Mouse (Mus musculus) kidney, adult 18-20 months (tissue): ENCODE data around the gene Ung.

Experiments
- DNase-seq: peaks from one replicate; pipeline ENCODE4 v3.0.0; 2021

Ung gene

DNA sequence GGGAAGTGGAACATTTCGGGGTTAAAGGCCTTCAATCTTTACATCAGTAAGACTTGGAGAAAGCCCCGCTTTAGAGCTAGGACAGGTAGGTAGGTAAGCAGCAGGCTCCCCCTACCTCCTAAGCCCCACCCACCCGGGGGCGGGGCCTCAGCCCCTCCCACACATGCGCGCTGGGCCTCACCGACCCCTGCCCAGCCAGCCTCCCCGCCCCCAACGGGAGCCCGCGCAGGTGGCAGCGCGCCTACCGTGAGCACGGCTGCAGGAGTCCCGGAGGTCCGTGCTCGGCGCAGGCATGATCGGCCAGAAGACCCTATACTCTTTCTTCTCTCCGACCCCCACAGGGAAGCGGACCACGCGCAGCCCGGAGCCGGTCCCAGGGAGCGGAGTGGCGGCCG lies at the start of gene Ung:
Gene Ung (plus strand): TSS at position 176 of the 395 bp plus-strand sequence.
- DNase-seq = no peak

- no peak for DNase-seq
Observed at GRCm38 (mm10) chr5:114085501-114085900, 44.7 kb upstream of the Ung start.

DNA sequence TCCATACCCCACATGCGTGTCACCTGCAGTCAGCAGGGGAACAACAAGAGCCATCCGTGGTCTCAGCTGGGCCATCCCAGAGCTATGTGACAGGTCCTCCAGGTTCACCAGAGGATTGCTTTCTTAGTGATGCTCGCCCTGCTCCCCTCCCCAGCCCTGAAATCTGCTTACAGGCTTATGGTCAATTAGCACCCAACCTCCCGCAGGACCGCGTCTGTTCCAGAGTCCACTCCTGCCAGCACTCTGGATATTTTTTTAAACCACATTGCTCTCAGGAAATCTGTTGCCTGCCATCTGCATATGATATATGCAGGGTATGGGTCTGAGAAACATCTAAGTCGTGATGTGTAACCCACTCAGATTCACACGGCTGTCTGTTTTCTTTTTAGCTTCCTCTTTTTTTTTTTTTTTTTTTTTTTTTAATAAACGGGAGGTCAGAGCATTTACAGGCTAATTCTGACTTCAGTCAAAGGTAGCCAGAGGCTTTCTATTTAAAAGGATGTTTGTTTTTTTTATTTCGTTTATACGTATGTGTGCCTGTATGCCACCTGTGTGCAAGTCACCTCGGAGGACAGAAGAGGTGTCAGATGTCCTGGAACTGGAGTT lies 42.2 kb upstream of the Ung start:
- no peak for DNase-seq

DNA sequence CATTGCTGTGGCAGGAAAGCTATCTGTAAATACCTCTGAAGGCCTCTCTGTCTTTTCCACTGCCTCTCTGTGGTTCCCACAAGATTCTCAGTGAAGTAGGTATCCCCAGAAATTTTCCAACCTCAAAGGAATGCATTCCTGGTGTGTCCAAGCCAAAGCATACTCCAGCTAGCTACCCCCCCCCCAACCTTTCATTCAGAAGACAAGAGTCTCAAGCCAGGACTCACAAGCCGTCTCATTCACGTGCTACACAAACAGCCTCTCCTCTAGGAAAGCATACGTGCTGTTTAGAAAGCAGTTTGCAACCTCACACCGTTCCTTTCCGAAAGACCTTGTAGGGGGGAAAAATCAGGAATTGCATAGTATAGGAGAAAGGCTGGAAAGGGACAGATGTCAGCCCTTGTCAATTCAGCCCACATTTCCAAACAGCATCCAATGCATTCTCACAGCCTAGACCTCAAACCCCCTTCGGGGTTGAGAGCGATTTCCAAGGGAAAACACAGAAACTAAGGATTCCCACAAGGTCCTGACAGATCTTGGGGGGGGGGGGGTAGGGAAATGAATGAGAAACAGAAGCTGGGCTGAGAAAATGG lies 39.7 kb upstream of the Ung start:
- no peak for DNase-seq

GRCm38 (mm10) chr5:114091057-114091807 lies 39.0 kb upstream of the Ung start, which contains the start of gene Svop:
Svop (minus strand) TSS chr5:114091570.
- peak; percentile 72 for DNase-seq

GRCm38 (mm10) chr5:114099709-114100389 lies 30.3 kb upstream of the Ung start:
- peak; percentile 94 for DNase-seq

DNA sequence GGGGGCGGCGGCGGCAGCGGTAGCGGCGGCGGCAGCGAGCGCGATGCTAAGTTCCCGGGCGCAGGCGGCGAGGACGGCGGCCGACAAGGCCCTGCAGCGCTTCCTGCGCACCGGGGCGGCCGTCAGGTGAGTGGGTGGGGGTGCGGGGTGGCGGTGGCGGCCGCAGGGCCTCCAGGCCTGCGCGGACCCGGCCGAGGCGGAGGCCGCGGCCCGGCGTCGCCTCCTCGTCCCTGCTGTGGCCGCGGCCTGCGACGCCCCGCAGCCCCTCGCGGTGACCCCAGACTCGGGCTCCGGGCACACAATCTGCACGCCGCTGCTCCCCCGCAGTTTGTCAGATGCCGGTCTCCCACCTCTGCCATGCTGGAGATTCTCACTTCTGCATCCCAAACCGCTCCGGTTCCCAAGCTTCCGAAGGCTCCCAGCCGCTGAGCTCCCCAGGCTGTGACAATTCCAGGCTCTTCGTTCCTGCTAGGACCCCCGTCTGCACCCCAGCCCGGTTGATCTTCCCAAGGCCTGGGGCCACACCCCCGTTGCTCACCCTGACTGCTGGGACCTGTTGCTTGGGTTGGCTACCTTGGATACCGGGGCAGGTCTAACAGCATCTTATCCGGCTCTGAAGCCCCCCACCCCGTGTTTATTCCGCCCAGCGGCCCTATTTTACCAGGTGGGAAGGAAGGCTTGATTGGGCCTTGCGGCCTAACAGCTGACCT lies 29.6 kb upstream of the Ung start:
- DNase-seq = no peak

DNA sequence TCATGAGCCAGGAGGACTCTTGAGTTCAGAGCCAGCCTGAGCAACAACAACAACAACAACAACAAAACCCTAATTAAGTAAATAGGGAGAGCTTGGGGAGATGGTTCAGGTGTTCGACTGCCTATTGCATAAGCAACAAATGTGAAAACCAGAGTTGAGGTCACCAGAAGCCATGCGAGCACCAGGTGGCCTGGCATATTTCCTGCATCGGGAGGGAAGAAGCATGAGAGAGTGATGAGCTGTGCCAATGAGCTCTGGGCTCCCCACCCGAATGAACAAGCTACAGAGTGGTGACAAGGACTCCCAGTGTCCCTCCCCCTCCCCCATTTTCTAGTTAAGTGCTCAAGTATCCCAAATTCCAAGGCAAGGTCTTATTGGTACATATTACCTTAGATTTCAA lies 28.3 kb upstream of the Ung start:
- no peak for DNase-seq

DNA sequence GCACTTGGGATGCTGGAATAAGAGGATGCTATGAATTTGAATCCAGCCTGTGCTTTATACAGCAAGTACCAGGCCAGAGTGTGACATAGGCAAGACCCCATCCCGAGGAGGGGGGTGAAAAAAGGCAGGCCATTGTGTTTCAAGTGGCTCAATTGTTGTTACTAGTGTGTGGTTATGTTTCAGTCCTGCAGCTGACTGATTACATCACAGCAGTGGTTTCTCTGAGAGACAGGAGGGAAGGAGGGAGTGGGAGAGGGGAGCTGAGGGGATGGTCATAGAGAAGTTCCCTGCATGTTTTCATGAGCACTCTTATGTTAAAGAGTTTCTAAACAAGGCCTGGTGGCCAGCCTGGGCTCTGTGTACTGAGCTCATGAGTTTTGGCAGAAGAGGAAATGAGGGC lies 27.4 kb upstream of the Ung start:
- DNase-seq = no peak

- no peak for DNase-seq
Observed at GRCm38 (mm10) chr5:114106391-114106935, 23.7 kb upstream of the Ung start.

- no peak for DNase-seq
Observed at GRCm38 (mm10) chr5:114113334-114113733, 16.9 kb upstream of the Ung start.

GRCm38 (mm10) chr5:114115030-114115429 lies 15.2 kb upstream of the Ung start:
- DNase-seq = no peak

DNA sequence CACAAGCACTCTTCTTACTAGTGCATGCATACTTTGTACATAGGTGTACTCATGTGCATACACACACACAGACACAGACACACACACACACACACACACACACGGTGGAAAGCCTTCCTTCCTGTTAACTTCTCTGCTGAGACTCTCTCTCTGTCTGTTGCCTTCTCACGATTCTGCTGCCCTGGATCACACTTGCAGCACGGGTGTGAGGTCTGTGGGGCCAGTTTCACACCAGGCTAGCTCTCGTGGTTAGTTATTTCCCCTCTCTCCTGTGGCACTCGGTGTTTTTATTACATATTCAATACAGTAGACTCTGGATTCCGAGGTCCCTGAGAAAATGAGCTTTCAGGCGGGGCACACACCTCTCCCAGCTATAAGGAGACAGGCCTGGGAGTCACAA lies 13.6 kb upstream of the Ung start:
- DNase-seq = no peak

DNA sequence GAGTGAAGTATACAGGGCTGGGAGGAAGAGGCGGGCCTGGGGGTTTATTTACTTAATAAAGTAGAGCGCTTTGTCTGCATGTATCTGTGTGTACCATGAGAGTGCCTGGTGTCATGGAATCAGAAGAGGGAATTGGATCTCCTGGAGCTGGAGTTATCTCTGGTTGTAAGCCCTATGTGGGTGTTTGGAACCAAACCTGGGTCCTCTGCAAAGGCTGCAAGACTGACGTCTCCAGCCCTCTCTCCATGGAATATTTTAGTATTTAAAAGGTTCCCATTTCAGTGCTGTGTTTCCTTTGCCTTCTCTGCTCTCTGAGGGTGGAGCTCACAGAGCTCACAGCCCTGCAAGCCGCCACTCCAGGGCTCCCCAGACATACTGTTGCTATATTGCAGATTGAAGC lies 10.4 kb upstream of the Ung start:
- DNase-seq = no peak

DNA sequence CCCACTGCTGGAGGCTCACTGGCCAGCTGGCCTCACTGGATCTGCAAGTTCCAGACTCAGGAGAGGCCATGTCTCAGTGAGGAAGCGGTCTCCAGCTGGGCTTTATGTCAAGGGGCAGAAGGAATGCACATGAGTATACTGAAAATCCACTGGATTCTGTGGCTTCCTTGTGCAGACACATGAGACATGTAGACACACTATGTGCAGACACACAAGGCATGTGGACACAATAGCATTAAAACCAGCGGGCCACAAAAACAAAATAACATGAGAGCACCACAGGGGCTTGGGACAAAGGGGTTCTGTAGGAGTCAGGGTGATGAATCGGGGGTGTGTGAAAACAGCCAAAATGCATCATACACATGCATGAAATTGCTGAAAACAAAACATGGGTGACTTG lies 4.2 kb upstream of the Ung start:
- DNase-seq = no peak

DNA sequence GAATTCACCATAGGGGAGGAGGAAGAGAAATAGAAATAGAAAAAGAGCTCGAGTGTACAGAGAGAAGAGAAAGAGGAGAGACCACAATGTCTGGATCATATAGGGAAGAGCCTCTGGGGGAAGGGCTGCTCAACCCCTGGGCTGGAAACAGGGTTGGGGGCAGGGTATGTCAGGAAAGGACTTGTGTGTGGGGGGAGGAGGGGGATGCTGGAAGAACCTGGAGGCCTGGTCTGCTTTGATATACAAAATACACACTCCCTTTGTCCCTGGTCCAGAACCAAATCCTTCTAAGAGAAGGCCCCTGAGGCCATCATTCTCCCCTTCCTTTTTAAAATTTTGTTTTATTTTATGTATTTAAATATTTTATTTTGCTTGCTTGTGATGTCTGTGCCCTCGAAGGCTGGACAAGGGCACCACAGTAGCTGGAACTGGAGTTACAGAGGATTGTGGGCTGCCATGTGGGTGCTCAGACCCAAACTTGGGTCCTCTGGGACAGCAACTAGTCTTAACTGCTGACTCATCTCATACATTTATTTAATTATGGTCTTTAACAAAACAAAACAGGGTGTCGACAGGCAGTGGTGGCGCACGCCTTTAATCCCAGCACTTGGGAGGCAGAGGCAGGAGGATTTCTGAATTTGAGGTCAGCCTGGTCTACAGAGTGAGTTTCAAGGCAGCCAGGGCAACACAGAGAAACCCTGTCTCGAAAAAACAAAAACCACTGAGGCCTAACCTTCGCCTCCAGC lies 3.5 kb upstream of the Ung start:
- DNase-seq = no peak

- peak; percentile 87 for DNase-seq
Observed at GRCm38 (mm10) chr5:114127374-114128349, 2.5 kb upstream of the Ung start, which contains the start of gene Alkbh2. Alkbh2 (minus strand) TSS chr5:114128218.

- no peak for DNase-seq
Observed at GRCm38 (mm10) chr5:114129550-114130210, 506 bp upstream of the Ung start.

- DNase-seq = peak; percentile 96
Observed at GRCm38 (mm10) chr5:114130698-114131520, 723 bp downstream of the Ung start.
